Mouse (Mus musculus) heart, adult 2 months (tissue): Measurements from ENCODE around the gene Acer2.

Experiments used
- CTCF ChIP-seq: fragments of 200-600 bp; IDR thresholded peaks from 2 replicates; pipeline ENCODE4 v1.8.1; 2022; ENCODE audit warnings: antibody characterized with exemption, mild to moderate bottlenecking, moderate library complexity
- EP300 ChIP-seq: fragments of 200-500 bp; IDR thresholded peaks from 2 replicates; pipeline ENCODE4 v1.6.1; 2011; ENCODE audit warnings: low read depth, low read length, control low read depth; ENCODE audit not compliant: insufficient read depth

GRCm38 (mm10) chr4:86881178-86881577, 7.0 kb downstream of the Acer2 start:
- no peak for TF ChIP-seq EP300
- TF ChIP-seq CTCF = no peak
